Mouse (Mus musculus) yolk sac, embryonic 10.5 days (tissue): ENCODE results near the gene Ccdc194.

Experiments
- DNase-seq: peaks from one replicate; pipeline ENCODE4 v3.0.0-alpha.2; 2017; ENCODE audit warnings: low spot score

Gene Ccdc194

GRCm38 (mm10) chr8:71511644-71512043, 13.9 kb downstream of the Ccdc194 start, which contains the start of gene Plvap:
Gene Plvap, minus strand, starts transcription at chr8:71511752.
- peak; percentile 46 for DNase-seq

DNA sequence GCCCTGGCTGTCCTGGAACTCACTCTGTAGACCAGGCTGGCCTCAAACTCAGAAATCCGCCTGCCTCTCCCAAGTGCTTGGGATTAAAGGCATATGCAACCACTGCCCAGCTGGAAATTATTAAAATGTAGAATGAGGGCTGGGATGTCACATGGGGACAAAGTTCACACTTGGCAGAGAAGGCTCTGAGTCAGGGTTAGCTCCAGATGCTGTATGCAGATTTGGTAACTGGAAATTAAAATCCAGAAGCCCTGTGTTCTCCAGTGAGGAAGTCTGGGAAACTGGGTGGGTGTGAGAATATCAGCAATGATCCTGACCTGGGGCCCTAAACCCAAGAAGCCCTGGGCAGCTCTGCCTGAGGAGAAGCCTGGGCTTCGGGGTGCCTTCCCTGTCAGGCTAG, 16.2 kb downstream of the Ccdc194 start:
- no peak for DNase-seq

- peak; percentile 76 for DNase-seq
These were observed 17.9 kb downstream of the Ccdc194 start for GRCm38 (mm10) chr8:71507589-71508104.

DNA sequence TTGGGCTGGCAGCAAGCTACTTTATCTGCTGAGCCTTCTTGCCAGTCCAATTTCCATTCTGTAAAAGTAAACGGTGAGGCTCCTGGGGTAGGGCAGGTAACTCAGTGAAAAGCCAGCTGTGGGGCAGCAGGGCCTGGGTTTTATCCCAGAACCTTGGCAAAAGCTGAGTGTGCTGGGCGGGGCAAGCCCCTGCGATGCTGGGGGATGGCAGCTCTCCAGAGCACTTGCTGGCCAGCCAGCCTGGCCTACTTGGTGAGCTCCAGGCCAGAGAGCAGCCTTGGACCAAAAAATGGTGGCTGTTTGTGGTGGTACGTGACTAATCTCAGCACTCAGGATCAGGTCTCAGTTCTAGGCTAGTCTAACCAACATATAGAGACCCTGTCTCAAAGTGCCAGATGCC, 19.5 kb downstream of the Ccdc194 start:
- no peak for DNase-seq

- DNase-seq = no peak
These were observed 20.2 kb downstream of the Ccdc194 start for GRCm38 (mm10) chr8:71505326-71505725.

- no peak for DNase-seq
These were observed 21.2 kb downstream of the Ccdc194 start for GRCm38 (mm10) chr8:71504349-71504748.

DNA sequence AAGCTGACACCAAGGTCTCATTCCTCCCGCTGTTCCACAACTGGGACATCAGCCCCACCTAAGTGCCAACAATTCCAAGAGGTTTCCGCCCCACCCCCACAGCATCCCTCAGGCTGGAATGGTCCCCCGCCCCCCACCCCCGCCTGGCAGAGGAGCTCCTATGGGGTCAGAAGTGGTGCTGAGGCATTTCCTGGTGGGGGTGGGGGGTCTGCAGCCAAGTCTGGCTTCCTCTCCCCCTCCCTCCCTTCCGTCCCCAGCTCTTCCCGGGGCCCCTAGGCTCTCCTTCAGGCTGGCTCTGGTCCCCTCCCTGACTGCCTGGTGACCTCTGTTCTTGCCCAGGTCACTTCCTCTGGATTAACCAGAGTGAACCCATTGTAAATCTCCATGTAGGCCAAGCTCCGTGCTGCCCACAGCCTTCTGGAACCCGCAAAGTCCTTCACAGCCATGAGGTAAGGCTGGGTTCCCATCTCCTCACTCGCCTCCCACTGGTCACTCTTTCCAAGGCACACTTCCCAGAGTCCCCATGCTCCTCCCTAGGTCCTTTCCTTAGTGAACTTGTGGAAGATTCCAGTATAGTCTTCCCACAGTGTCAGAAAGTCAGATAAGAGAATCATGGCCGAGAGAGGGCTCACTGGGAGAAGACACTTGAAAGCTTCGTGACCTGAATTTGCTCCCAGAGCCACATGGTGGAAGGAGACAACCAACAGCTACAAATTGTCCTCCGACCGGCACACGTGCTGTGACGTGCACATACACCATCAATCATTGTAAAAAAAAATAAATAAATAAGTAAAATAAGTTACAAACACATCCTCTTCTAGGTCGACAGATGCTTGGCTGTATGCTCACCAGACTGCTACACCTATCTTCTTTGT, 26.5 kb downstream of the Ccdc194 start:
- peak; percentile 57 for DNase-seq

DNA sequence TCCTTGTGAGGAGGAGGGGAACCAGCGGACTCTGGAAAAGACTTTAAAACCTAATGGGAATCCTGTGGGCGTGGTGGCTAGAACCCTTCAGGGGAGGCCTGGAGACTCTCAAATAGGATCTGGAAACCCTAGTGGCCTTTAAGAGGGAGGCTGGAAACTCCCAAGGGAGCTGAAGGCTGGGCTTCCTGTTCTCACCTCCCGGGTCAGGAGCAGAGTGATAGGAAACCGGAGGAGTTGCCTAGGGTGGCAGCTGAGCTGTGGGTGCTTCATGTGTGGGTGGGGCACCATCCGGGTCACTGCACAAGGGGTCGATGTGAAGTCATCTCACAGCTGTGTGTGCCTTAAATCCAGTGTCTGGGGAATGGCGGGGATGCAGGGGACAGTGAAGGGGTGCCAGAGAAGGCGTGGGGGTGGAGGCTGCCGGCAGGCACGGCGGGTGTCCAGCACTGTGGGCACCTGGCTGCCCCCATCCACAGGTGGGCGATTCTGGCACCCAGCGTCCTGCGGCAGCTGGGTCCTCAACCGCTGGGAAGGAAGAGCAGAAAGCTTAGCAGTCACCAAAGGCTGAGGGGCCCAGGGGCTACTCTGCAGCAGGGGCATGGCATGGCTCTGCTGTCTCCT, 27.5 kb downstream of the Ccdc194 start:
- DNase-seq = no peak

DNA sequence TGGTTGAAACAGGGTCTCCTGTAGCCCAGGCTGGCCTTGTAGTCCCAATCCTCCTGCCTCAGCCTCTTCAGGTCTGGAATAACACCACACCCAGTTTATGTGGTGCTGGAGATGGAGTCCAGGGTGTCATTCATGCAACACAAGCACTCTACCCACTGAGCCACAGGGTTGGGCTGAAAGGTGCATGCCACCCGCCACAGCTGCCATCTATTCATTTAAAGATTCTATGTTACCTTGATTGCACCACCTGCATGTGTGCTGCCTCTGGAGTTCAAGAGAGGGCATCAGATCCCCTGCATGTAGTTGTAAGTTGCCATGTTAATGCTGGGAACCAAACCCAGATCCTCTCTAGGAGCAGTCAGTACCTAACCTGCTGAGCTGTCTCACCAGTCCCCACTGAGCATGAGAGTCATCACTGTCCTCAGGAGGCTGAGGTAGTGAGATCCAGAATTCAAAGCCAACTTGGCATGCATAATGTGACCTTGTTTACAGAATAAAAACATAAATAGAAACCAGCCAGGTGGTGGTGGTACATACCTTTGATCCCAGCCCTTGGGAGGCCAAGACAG, 28.4 kb downstream of the Ccdc194 start:
- DNase-seq = no peak

DNA sequence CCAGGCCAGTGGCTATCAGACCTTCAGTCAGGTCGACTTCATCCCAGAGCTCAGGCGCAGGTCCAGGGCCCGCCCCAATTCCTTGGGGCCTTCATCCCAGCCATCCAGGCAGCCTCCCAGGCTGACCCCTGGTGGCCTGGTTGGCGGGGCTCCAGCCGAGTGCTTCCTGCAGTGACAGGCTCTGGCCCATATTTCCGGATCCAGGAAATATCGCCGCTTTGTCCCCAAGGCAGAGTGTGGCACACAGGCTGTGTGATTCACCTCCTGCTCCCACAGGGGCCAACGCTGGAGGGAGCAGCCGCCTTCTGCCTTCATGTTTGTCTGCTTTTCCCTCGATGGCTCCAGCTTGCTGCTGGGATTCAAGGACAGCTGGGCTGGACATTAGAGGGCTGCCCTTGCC, 29.0 kb downstream of the Ccdc194 start:
- DNase-seq = peak; percentile 28

DNA sequence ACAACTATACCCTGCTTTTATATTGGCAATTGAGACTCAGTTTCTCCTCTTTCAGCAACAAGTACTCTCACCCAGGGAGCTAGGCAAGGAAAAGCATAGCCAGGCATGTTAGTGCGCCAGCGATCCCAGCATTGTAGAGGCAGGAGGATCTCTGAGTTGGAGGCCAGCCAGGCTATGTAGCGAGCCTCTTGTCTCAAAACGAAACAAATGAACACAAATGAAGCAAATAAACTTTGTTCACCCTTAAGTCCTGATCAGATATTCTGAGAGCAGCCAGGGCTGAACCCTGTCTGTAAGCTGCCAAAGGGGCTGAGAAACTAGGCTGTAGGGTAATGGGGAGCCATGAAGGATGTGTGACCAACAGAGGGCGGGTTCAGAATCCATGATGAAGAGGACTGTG, 29.7 kb downstream of the Ccdc194 start:
- no peak for DNase-seq

- peak; percentile 59 for DNase-seq
These were observed 30.5 kb downstream of the Ccdc194 start for GRCm38 (mm10) chr8:71495039-71495438.

- peak; percentile 90 for DNase-seq
These were observed 37.1 kb downstream of the Ccdc194 start for GRCm38 (mm10) chr8:71488454-71488853.

DNA sequence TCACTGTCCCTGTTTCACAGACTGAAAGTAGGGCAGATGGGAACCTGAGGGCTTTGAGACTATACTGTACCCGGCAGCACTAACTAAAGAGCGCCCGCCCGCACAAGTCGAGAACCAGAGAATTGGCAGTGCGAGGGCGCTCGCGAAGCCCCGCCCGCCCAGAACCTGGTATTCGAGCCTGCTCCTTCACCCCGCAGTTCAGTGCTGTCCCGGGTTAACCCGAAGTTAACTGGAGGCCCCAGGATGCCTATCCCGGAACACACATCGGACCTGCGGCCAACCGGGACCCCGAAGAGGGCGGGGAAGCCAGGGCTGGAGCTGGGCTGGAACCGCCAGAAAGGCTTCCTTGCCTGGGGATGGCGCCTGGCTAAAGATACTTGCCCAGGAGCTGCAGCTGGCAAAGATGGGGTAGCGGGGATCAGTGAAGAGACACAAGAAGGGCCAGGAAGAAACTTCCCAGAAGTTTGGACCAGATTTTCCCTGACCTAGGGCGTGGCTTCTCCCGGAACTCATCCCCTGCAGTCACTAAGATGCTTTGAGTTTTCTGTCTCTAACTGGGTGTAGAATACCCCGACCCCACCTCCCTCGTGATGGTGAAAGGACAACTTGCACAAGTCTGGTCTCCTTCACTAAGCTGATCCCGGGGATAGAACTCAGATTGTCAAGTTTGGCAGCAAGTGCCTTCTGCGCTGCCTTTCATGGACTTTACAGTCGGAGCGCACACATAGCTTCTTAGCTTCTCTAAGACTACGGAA, 37.6 kb downstream of the Ccdc194 start, which contains the start of gene Gtpbp3:
Gene Gtpbp3 (plus strand): TSS at position 413 of the 755 bp plus-strand sequence.
- peak; percentile 63 for DNase-seq

DNA sequence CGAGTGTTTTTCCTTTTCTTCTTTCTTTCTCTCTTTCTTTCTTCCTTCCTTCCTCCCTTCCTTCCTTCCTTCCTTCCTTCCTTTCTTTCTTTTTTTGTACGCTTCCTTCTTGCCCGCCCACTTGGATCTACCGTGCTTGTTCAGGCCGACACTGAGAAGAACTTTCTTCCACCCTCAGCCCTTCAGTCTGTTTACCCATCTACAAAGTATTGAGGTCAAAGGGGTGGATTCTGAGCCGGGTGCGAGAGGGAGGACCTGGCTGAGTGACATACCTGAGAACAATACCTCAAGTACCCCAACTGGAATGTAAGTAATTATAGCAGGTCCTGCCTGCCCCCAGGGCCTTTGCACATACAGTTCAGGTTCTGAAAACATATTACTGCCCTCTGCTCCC, 39.4 kb downstream of the Ccdc194 start:
- no peak for DNase-seq

GRCm38 (mm10) chr8:71485142-71486135, 40.1 kb downstream of the Ccdc194 start, which contains the start of gene Ano8:
Gene Ano8, minus strand, starts transcription at chr8:71485963.
- DNase-seq = peak; percentile 79

DNA sequence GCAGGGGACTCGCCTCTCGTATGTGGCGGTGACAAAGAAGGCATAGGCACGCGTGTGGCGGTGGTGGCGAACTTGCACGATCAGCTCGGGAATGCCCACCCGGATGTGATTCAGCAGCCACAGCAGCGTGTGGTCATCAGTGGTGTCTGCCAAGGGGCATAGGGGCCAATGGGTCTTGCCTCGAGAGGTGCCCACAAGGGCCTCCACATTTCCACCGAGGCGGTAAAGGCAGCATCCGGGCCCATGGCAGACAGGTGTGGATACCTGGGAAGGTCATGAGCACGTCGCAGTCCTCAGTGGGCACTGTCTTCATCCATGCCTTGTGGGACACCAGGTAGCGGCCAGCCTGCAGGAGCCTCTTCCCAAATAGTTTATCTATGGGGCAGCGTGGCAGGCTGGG, 40.8 kb downstream of the Ccdc194 start:
- DNase-seq = no peak

DNA sequence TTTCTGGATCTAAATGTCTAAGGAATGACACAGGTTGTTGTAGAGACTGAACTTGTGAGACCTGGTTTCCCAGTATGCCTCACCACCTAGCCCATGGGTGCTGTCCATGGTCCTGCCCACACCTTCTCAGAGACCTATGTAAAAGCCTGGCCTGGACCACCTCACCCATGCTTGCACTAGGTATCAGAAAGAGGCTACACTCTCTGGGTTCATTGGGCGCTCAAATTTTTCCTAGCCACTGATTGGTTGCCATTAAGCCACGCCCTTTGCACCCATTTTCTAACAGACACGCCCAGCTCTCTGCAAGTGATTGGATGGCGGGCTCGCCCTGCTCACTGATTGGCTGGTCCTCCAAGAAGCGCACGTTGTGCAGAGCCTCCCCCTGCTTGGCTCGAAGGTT, 41.6 kb downstream of the Ccdc194 start:
- peak; percentile 69 for DNase-seq

DNA sequence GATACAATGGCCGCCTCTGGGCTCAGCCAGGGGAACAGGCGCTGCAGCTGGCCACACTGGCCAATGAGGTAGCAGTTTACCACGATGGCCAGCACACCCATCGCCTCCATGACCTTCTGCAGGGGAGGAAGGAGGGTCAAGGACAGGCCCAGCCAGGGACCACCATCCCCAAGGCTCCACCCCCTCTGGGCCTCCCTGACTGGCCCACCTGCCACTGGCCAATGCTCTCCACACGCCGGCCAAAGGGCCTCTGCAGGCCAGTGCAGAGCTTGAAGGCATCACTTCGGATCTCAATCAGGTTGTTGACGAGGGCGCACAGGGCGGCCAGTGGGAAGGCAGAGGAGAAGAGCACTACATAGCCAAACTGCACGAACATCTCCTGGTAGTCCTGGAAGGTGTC, 46.6 kb downstream of the Ccdc194 start:
- DNase-seq = no peak

- no peak for DNase-seq
These were observed 48.2 kb downstream of the Ccdc194 start for GRCm38 (mm10) chr8:71477196-71477845.
